Mouse (Mus musculus): ENCODE data around the gene Bmper. TPM values are rescaled to one million over a fixed set of nuclear protein-coding genes. Genes with fewer than 3 reads are reported as not detected.

Bmper gene
- polyA plus RNA-seq, 2 experiments: 0.16 to 0.18 TPM

GRCm38 (mm10) chr9:23315631-23316330 lies 92.9 kb downstream of the Bmper start:
- TF ChIP-seq CTCF (IDR thresholded peaks at IDR 0.05; ENCODE audit: low read depth): no peak
- TF ChIP-seq EP300 (IDR thresholded peaks at IDR 0.05; ENCODE audit: low read depth): no peak
- Histone ChIP-seq H3K27me3 (ENCODE audit: control insufficient read depth, insufficient read depth, low read length) (no peaks in the 10 kb centered on the region), H3K4me2 (ENCODE audit: low read depth) (no peak overlapping the region), H3K4me3 (ENCODE audit: insufficient read depth in 1 of 2, low read depth in 2 of 2, low read length in 2 of 2) (no peak overlapping the region), H3K36me3 (replicated peaks; ENCODE audit: control insufficient read depth, insufficient read depth, low read depth) (no peaks in the 10 kb centered on the region), H3K4me1 (replicated peaks; ENCODE audit: control insufficient read depth in 2 of 2, insufficient read depth in 2 of 2, low read length in 1 of 2) (no peaks in the 10 kb centered on the region), H3K9me3 (ENCODE audit: control insufficient read depth, low read length) (no peaks in the 10 kb centered on the region), H3K27ac (no peak overlapping the region), H3K9ac (replicated peaks) (no peak overlapping the region)
- DNase-seq (ENCODE audit: low read depth in 3 of 3, low spot score in 3 of 3): no peak
- 74% methylated on average over 5 of the region's 5 CpGs for WGBS (ENCODE audit: insufficient replicate concordance)
- ATAC-seq (ENCODE audit: insufficient read depth): no peak

- no peak for DNase-seq (ENCODE audit: low read depth in 3 of 3, low spot score in 3 of 3)
- Histone ChIP-seq H3K27ac (no peak overlapping the region), H3K4me3 (ENCODE audit: insufficient read depth in 1 of 2, low read depth in 2 of 2, low read length in 2 of 2) (no peak overlapping the region), H3K4me2 (ENCODE audit: low read depth) (no peak overlapping the region), H3K27me3 (ENCODE audit: control insufficient read depth, insufficient read depth, low read length) (no peaks in the 10 kb centered on the region), H3K9ac (replicated peaks) (no peak overlapping the region), H3K9me3 (ENCODE audit: control insufficient read depth, low read length) (no peaks in the 10 kb centered on the region), H3K4me1 (replicated peaks; ENCODE audit: control insufficient read depth in 2 of 2, insufficient read depth in 2 of 2, low read length in 1 of 2) (no peaks in the 10 kb centered on the region), H3K36me3 (replicated peaks; ENCODE audit: control insufficient read depth, insufficient read depth, low read depth) (no peaks in the 10 kb centered on the region)
- no peak for TF ChIP-seq EP300 (IDR thresholded peaks at IDR 0.05; ENCODE audit: low read depth)
- no peak for TF ChIP-seq CTCF (IDR thresholded peaks at IDR 0.05; ENCODE audit: low read depth)
- ATAC-seq (ENCODE audit: insufficient read depth): no peak
- 57% methylated on average over 3 of the region's 3 CpGs for WGBS (ENCODE audit: insufficient replicate concordance)
Observed at GRCm38 (mm10) chr9:23327830-23328229, 105.0 kb downstream of the Bmper start.

DNA sequence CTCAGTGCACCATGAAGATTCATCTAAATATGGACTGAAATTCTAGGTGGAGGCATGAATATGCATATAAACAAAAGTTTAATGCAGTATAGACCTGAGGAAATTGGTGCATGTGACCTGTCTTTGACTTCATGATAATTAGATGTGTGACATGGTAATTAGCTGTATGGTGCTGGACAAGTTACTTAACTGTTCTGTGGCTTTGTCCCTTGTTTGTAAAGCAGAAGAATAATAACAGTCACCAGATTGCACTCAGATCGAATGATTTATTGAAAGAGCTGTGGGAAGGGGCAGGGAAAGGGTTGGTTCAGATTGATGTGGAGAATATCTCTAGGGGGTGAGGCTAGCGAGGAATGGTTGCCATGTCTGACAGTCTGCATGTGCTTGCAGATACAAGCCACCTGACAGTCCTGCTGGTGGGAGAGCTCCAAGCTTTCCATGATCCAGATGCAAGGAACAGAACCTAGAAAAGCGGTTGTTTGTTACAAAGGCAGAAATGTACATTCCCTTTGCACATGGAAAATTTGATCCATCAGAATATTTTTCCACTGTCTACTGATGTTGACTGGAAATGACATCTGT lies 110.3 kb downstream of the Bmper start:
- H3K9ac ChIP-seq (replicated peaks): no peak overlapping the region
- TF ChIP-seq EP300 (IDR thresholded peaks at IDR 0.05; ENCODE audit: low read depth) (no peak), CTCF (IDR thresholded peaks at IDR 0.05; ENCODE audit: low read depth) (no peak)
- no peaks in the 10 kb centered on the region for H3K36me3 ChIP-seq (replicated peaks; ENCODE audit: control insufficient read depth, insufficient read depth, low read depth)
- H3K4me3 ChIP-seq (ENCODE audit: insufficient read depth in 1 of 2, low read depth in 2 of 2, low read length in 2 of 2): no peak overlapping the region
- ATAC-seq (ENCODE audit: insufficient read depth) (no peak), DNase-seq (ENCODE audit: low read depth in 3 of 3, low spot score in 3 of 3) (no peak)
- no peaks in the 10 kb centered on the region for H3K27me3 ChIP-seq (ENCODE audit: control insufficient read depth, insufficient read depth, low read length)
- 60% methylated on average over 3 of the region's 3 CpGs for WGBS (ENCODE audit: insufficient replicate concordance)
- H3K4me1 ChIP-seq (replicated peaks; ENCODE audit: control insufficient read depth in 2 of 2, insufficient read depth in 2 of 2, low read length in 1 of 2): no peaks in the 10 kb centered on the region
- H3K4me2 ChIP-seq (ENCODE audit: low read depth): no peak overlapping the region
- H3K27ac ChIP-seq: no peak overlapping the region
- no peaks in the 10 kb centered on the region for H3K9me3 ChIP-seq (ENCODE audit: control insufficient read depth, low read length)

GRCm38 (mm10) chr9:23340551-23340950 lies 117.7 kb downstream of the Bmper start:
- H3K9ac ChIP-seq (replicated peaks): no peak overlapping the region
- H3K27ac ChIP-seq: no peak overlapping the region
- no peak for TF ChIP-seq EP300 (IDR thresholded peaks at IDR 0.05; ENCODE audit: low read depth)
- TF ChIP-seq CTCF (IDR thresholded peaks at IDR 0.05; ENCODE audit: low read depth): no peak
- no peaks in the 10 kb centered on the region for H3K9me3 ChIP-seq (ENCODE audit: control insufficient read depth, low read length)
- DNase-seq (ENCODE audit: low read depth in 3 of 3, low spot score in 3 of 3) (no peak), ATAC-seq (ENCODE audit: insufficient read depth) (no peak)
- H3K36me3 ChIP-seq (replicated peaks; ENCODE audit: control insufficient read depth, insufficient read depth, low read depth): no peaks in the 10 kb centered on the region
- no peak overlapping the region for H3K4me3 ChIP-seq (ENCODE audit: insufficient read depth in 1 of 2, low read depth in 2 of 2, low read length in 2 of 2)
- no peaks in the 10 kb centered on the region for H3K4me1 ChIP-seq (replicated peaks; ENCODE audit: control insufficient read depth in 2 of 2, insufficient read depth in 2 of 2, low read length in 1 of 2)
- H3K27me3 ChIP-seq (ENCODE audit: control insufficient read depth, insufficient read depth, low read length): no peaks in the 10 kb centered on the region
- no peak overlapping the region for H3K4me2 ChIP-seq (ENCODE audit: low read depth)

DNA sequence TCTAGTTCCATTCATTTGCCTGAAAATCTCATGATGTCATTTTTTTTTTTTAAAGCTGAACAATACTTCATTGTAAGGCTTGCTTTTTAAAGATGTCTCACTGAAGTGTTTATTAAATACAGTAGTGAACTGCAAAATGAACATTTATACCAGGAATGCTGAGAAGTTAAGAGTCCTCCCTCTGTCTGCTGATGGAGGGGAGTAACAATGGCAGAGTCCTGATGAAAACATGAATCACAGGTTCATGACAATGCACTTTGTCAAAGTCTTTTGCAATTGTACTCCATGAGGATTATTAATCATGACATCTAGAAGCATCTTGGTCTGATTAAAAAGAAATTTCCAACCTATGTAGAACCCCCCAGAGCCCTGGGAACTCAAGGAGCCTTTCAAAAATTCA lies 118.4 kb downstream of the Bmper start:
- no peak for TF ChIP-seq CTCF (IDR thresholded peaks at IDR 0.05; ENCODE audit: low read depth)
- Histone ChIP-seq H3K27me3 (ENCODE audit: control insufficient read depth, insufficient read depth, low read length) (no peaks in the 10 kb centered on the region), H3K4me3 (ENCODE audit: insufficient read depth in 1 of 2, low read depth in 2 of 2, low read length in 2 of 2) (no peak overlapping the region), H3K27ac (no peak overlapping the region), H3K4me2 (ENCODE audit: low read depth) (no peak overlapping the region), H3K36me3 (replicated peaks; ENCODE audit: control insufficient read depth, insufficient read depth, low read depth) (no peaks in the 10 kb centered on the region), H3K4me1 (replicated peaks; ENCODE audit: control insufficient read depth in 2 of 2, insufficient read depth in 2 of 2, low read length in 1 of 2) (no peaks in the 10 kb centered on the region), H3K9ac (replicated peaks) (no peak overlapping the region), H3K9me3 (ENCODE audit: control insufficient read depth, low read length) (no peaks in the 10 kb centered on the region)
- DNase-seq (ENCODE audit: low read depth in 3 of 3, low spot score in 3 of 3): no peak
- no peak for ATAC-seq (ENCODE audit: insufficient read depth)
